Mouse (Mus musculus): ENCODE results near the gene Zg16. TPM values are rescaled to one million over a fixed set of nuclear protein-coding genes. Genes with fewer than 3 reads are reported as not detected.
A peak's percentile ranks its signal among the peaks of the same experiment; 100 is the strongest.

Gene Zg16
- polyA plus RNA-seq, 1 experiment, result 1.2 TPM

DNA sequence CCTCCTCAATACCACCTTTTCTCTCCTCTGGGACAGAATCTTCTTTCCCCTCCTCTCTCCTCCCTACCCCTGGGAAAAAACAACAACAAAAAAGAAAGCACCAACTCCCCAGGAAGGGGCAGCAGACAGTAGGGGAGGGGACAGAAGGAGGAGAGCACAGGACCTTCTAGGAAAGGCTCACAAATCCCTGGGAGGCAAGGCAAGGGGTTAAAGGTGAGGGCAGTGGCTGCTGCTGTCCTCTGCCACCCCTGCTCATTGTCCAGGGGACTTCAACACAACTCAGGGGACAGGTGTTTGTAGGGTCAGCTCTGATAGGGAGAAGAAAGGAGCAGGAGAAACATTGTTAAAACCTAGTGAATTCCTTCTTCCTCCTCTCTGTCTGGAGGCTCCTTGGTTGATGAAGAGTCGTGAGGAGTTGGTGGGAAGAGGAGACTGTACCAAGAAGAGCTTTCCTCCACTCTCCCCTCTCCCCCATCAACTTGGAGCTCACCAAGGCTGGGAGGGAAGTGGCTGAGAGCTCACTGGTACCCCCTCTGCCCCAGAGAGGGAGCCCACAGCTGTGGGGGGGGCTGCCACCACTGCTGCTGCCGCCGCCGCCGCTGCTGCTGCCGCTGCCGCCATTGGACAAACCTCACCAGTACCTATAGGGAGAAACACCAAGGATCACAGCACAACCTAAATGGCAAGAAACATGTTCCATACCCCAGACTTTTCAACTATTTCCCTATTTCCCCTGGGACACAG lies 64.4 kb downstream of the Zg16 start:
- H3K4me3 ChIP-seq (ENCODE audit: control insufficient read depth, insufficient read depth, low read length), result peak overlapping the region; percentile 86; the same call in 1 of the 2 replicates
- TF ChIP-seq POLR2A (IDR thresholded peaks at IDR 0.05; ENCODE audit: control insufficient read depth, extremely low read depth, insufficient read depth, low read length, poor library complexity), result no peak
- TF ChIP-seq CTCF (IDR thresholded peaks at IDR 0.05; ENCODE audit: borderline replicate concordance, control insufficient read depth, extremely low read depth, insufficient read depth, low read length, poor library complexity), result no peak
- H3K27me3 ChIP-seq (ENCODE audit: control insufficient read depth, insufficient read depth, low read length), result no peaks in the 10 kb centered on the region
- peak overlapping the region; percentile 20; the same call in 1 of the 2 replicates for H3K27ac ChIP-seq (ENCODE audit: control insufficient read depth, insufficient read depth, low read length)
- peak; percentile 47 for DNase-seq
- peaks cover 64% of the 10 kb centered on the region for H3K4me1 ChIP-seq (replicated peaks; ENCODE audit: control insufficient read depth, insufficient read depth, low read length)
- peaks cover 7% of the 10 kb centered on the region; the same call in 1 of the 2 replicates for H3K36me3 ChIP-seq (ENCODE audit: control insufficient read depth, insufficient read depth, low read length)
- 62% methylated on average over 7 of the region's 7 CpGs for WGBS

DNA sequence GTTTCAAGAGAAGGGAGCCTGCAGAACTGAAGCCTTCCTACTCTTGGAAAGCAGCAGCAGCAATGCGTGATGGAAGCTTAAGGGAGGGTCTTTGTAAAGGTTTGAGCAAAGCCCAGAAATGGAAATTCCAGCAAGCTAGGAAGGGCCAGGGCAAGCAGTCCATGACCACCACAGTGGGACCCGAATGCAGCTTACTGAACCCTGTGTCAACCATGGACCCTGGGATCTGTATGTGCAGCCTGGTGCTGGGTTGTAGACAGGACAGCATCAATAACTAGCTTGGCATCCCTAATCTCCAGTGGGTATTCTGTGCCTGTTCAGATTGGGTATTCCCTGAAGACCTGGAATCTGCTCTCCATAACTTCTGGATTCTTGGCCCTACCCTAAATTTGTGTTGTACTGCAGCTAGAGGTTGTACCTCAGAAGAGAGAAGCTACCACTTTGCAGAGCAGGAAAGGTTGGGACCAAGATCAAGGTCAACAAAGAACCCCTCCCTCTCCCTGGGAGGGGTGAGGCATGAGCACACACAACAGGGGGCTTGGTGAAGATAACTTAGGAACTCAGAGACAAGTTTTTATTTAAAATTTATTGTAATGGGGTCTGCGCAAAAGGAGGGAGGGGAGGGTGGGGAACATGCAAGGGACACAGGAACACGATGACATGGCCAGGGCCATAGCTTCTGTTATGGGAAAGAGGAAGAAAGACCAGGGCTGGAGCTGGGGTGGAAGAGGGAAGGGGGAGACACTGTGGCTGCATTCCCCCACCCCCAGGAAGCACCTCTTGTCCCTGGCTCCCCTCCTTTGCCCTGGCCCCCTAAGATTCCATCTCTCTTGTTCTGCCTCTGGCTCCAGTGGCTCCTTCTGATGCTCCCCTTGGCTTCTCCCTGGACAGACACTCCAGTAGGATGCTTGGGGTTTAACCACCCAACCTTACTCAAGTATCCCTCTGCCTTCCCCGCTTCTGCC lies 65.3 kb downstream of the Zg16 start:
- H3K27me3 ChIP-seq (ENCODE audit: control insufficient read depth, insufficient read depth, low read length), result no peaks in the 10 kb centered on the region
- H3K27ac ChIP-seq (ENCODE audit: control insufficient read depth, insufficient read depth, low read length), result peak overlapping the region; percentile 51
- peak overlapping the region; percentile 31 for H3K4me3 ChIP-seq (ENCODE audit: control insufficient read depth, insufficient read depth, low read length)
- no peak for DNase-seq
- no peak for TF ChIP-seq CTCF (IDR thresholded peaks at IDR 0.05; ENCODE audit: borderline replicate concordance, control insufficient read depth, extremely low read depth, insufficient read depth, low read length, poor library complexity)
- 0 out of 2 replicates have a peak, but pooled peaks have one; percentile 4 for TF ChIP-seq POLR2A (IDR thresholded peaks at IDR 0.05; ENCODE audit: control insufficient read depth, extremely low read depth, insufficient read depth, low read length, poor library complexity)
- peaks cover 7% of the 10 kb centered on the region; the same call in 1 of the 2 replicates for H3K36me3 ChIP-seq (ENCODE audit: control insufficient read depth, insufficient read depth, low read length)
- peaks cover 65% of the 10 kb centered on the region for H3K4me1 ChIP-seq (replicated peaks; ENCODE audit: control insufficient read depth, insufficient read depth, low read length)
- 53% methylated on average over 5 of the region's 5 CpGs for WGBS

DNA sequence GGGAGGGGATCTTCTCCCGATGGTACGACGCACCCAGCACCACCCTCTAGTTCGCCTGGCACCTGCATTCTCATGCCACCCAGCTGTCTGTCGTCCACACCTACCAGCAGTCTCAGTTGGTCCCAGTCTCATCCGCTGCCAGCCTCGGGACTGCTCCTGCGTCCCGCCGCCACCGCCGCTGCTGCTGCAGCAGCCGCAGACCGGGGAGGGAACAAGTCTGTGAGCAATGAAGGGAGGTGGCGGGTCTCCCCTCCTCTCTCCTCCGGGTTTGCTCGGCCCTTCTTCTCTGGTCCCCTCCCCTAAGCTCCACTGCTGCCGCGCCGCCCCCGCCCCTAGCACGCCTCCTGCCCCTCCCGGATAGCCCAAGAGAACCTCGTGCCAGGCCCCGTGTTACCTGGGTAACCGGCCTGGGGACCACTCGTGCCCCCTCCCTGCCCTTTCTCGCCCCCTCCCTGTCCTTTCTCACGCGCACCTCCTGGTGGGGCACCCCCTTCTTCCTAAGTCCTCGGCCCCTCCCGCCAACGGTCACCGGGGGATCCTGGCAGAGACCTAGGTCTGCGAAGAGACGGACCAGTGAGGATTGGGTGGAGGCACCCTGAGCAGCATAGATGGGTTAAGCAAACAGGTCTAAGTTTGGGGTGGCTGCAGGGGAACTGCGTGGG lies 66.1 kb downstream of the Zg16 start, which contains the start of the genes Gm42742 and Prrt2:
Gm42742 (minus strand) TSS at position 197 of the 662 bp plus-strand sequence.
Prrt2 (minus strand) TSS at position 311 of the 662 bp plus-strand sequence.
- Histone ChIP-seq H3K4me1 (replicated peaks; ENCODE audit: control insufficient read depth, insufficient read depth, low read length) (peaks cover 68% of the 10 kb centered on the region), H3K27ac (ENCODE audit: control insufficient read depth, insufficient read depth, low read length) (peak within 1 kb of the TSS; percentile 51), H3K27me3 (ENCODE audit: control insufficient read depth, insufficient read depth, low read length) (no peaks in the 10 kb centered on the region), H3K36me3 (ENCODE audit: control insufficient read depth, insufficient read depth, low read length) (peaks cover 7% of the 10 kb centered on the region; the same call in 1 of the 2 replicates), H3K4me3 (ENCODE audit: control insufficient read depth, insufficient read depth, low read length) (peak within 1 kb of the TSS; percentile 31)
- TF ChIP-seq POLR2A (IDR thresholded peaks at IDR 0.05; ENCODE audit: control insufficient read depth, extremely low read depth, insufficient read depth, low read length, poor library complexity), result peak; percentile 48; the same call in 1 of the 2 replicates
- TF ChIP-seq CTCF (IDR thresholded peaks at IDR 0.05; ENCODE audit: borderline replicate concordance, control insufficient read depth, extremely low read depth, insufficient read depth, low read length, poor library complexity), result no peak
- WGBS, result under 1% methylated on average over 36 of the region's 37 CpGs
- peak; percentile 67 for DNase-seq

DNA sequence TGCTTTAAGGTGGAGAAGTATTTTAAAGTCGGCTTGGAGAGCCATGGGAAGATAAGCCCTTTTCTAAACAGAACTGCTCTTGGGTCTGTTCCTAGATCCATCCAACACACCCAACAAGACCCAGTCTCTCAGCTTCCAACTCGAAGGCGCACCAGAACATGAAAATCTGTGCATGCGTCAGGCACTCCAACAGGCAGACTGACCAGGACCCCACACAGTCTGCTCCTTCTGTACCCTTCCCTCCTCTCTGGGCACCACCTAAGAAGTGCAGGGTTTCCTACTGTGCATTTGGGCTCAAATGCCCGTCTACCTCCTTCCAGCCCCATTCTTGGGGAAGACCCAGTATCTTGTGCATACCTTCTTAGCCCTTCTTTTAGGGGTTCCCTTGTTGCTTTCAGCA lies 66.6 kb downstream of the Zg16 start:
- H3K4me1 ChIP-seq (replicated peaks; ENCODE audit: control insufficient read depth, insufficient read depth, low read length), result peaks cover 74% of the 10 kb centered on the region
- WGBS, result 64% methylated on average over 5 of the region's 5 CpGs
- peaks cover 7% of the 10 kb centered on the region; the same call in 1 of the 2 replicates for H3K36me3 ChIP-seq (ENCODE audit: control insufficient read depth, insufficient read depth, low read length)
- DNase-seq, result no peak
- no peaks in the 10 kb centered on the region for H3K27me3 ChIP-seq (ENCODE audit: control insufficient read depth, insufficient read depth, low read length)
- peak overlapping the region; percentile 31 for H3K4me3 ChIP-seq (ENCODE audit: control insufficient read depth, insufficient read depth, low read length)
- H3K27ac ChIP-seq (ENCODE audit: control insufficient read depth, insufficient read depth, low read length), result peak overlapping the region; percentile 51
- TF ChIP-seq CTCF (IDR thresholded peaks at IDR 0.05; ENCODE audit: borderline replicate concordance, control insufficient read depth, extremely low read depth, insufficient read depth, low read length, poor library complexity), result no peak
- no peak for TF ChIP-seq POLR2A (IDR thresholded peaks at IDR 0.05; ENCODE audit: control insufficient read depth, extremely low read depth, insufficient read depth, low read length, poor library complexity)

DNA sequence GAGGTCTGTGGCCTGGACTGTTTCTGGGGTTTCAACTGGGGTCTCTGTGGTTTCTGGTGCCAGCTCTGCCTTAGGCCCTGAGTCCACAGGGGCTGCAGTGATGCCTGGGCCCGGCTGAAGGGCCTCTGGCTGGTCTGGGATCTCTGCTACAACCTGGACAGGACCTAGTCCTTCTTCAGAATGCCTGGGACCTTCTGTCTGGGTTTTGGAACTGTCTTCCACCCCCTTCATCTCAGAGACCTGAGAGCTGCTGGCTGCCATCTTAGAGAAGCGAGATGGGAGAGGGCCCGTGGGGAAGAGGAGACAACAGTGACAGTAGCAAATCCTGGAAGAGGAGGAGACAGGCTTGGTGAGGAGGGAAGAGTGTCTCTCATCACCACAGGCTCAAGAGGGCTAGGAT lies 67.1 kb downstream of the Zg16 start:
- H3K4me1 ChIP-seq (replicated peaks; ENCODE audit: control insufficient read depth, insufficient read depth, low read length), result peaks cover 78% of the 10 kb centered on the region
- peaks cover 7% of the 10 kb centered on the region; the same call in 1 of the 2 replicates for H3K36me3 ChIP-seq (ENCODE audit: control insufficient read depth, insufficient read depth, low read length)
- H3K4me3 ChIP-seq (ENCODE audit: control insufficient read depth, insufficient read depth, low read length), result no peak overlapping the region
- no peak for DNase-seq
- no peak for TF ChIP-seq CTCF (IDR thresholded peaks at IDR 0.05; ENCODE audit: borderline replicate concordance, control insufficient read depth, extremely low read depth, insufficient read depth, low read length, poor library complexity)
- no peak for TF ChIP-seq POLR2A (IDR thresholded peaks at IDR 0.05; ENCODE audit: control insufficient read depth, extremely low read depth, insufficient read depth, low read length, poor library complexity)
- H3K27me3 ChIP-seq (ENCODE audit: control insufficient read depth, insufficient read depth, low read length), result no peaks in the 10 kb centered on the region
- no peak overlapping the region for H3K27ac ChIP-seq (ENCODE audit: control insufficient read depth, insufficient read depth, low read length)
- 80% methylated on average over 3 of the region's 3 CpGs for WGBS
